Mouse (Mus musculus) myocyte (in vitro differentiated cells): ENCODE measurements around the gene Fto.

Experiments
- MAX ChIP-seq: IDR thresholded peaks from one replicate; pipeline ENCODE4 v1.6.1; 2011; ENCODE audit warnings: low read depth, mild to moderate bottlenecking, control low read depth
- POLR2A ChIP-seq: IDR thresholded peaks from one replicate; pipeline ENCODE4 v1.6.1; 2011; ENCODE audit warnings: low read depth, mild to moderate bottlenecking, control low read depth, moderate library complexity; ENCODE audit not compliant: insufficient read length
- USF1 ChIP-seq: IDR thresholded peaks from one replicate; pipeline ENCODE4 v1.6.1; 2011; ENCODE audit warnings: low read depth, mild to moderate bottlenecking, control low read depth, moderate library complexity

- peak; percentile 5 for TF ChIP-seq USF1
- no peak for TF ChIP-seq MAX
- TF ChIP-seq POLR2A, result no peak
These were observed 48.8 kb upstream of the Fto start for GRCm38 (mm10) chr8:91264564-91264963.
